ENCODE assay signal across 15 mouse cellular contexts in the genomic region with DNA sequence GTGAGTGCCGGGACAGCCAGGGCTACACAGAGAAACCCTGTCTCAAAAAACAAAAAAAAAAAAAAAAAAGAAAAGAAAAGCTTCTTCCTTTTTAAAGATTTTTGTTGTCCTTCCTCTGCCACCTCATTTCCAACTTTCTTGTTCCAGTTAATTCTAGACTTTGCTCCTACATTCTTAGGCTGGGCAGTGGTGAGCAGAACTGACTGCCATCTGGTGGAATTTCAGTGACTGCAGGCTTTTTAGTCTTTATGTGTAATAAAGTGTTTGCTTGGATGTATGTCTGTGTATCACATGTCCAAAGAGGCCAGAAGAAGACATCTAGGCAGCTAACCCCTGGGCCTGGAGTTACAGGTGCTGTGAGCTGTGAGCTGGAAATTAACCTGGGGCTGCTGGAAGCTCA. TPM values are rescaled to one million over a fixed set of nuclear protein-coding genes. Genes with fewer than 3 reads are reported as not detected.
A peak's percentile ranks its signal among the peaks of the same experiment; 100 is the strongest.
DNase-seq lines count a peak whose midpoint lies in the region; ATAC-seq and TF ChIP-seq lines count a peak whose summit lies in the region.
"Had no signal": no experiment of that assay in that cellular context is flagged by ENCODE, and none has a peak within 500 bp of the region (broad histone marks: within the 10 kb centered on the region; RNA-seq: fewer than 3 reads in every experiment).

No protein-coding gene starts in this region.

- peaks cover 19% of the 10 kb centered on the region for H3K36me3 ChIP-seq in kidney, postnatal 0 days (ENCODE audit: insufficient read depth, low read length)
- peaks cover 27% of the 10 kb centered on the region for H3K36me3 ChIP-seq in kidney, embryonic 14.5 days (ENCODE audit: control insufficient read depth, insufficient read depth, low read length)
- peaks cover 32% of the 10 kb centered on the region for H3K36me3 ChIP-seq in lung, embryonic 14.5 days (ENCODE audit: insufficient read depth)

- 100% methylated on average over 1 of the region's 1 CpGs for WGBS in kidney, postnatal 0 days
- 100% methylated on average over 1 of the region's 1 CpGs for WGBS in kidney, embryonic 14.5 days
- 71% methylated on average over 1 of the region's 1 CpGs for WGBS in lung, embryonic 14.5 days

- ATAC-seq in kidney, postnatal 0 days (replicated peaks; ENCODE audit: low FRiP score, low read depth) = no peak
- ATAC-seq in kidney, embryonic 14.5 days (ENCODE audit: low FRiP score, low TSS enrichment) = no peak
- ATAC-seq in lung, embryonic 14.5 days (ENCODE audit: insufficient read depth) = no peak
- ATAC-seq: forebrain, embryonic 13.5 days; hindbrain, embryonic 16.5 days had no signal

- H3K4me1 ChIP-seq in kidney, postnatal 0 days (replicated peaks; ENCODE audit: insufficient read depth, low read length) = no peaks in the 10 kb centered on the region
- H3K4me1 ChIP-seq in kidney, embryonic 14.5 days (ENCODE audit: control insufficient read depth, insufficient read depth, low read length) = no peaks in the 10 kb centered on the region
- no peaks in the 10 kb centered on the region for H3K4me1 ChIP-seq in lung, embryonic 14.5 days (ENCODE audit: insufficient read depth)
- H3K4me1 ChIP-seq: forebrain, embryonic 13.5 days; limb, embryonic 13.5 days had no signal

- H3K4me2 ChIP-seq in kidney, postnatal 0 days (ENCODE audit: low read length) = no peak overlapping the region
- H3K4me2 ChIP-seq in kidney, embryonic 14.5 days (replicated peaks; ENCODE audit: low read depth, low read length) = no peak overlapping the region
- H3K4me2 ChIP-seq in lung, embryonic 14.5 days = no peak overlapping the region
- H3K4me2 ChIP-seq: forebrain, embryonic 13.5 days; limb, embryonic 13.5 days had no signal

- H3K4me3 ChIP-seq in kidney, postnatal 0 days (replicated peaks; ENCODE audit: low read depth, low read length) = no peak overlapping the region
- H3K4me3 ChIP-seq in kidney, embryonic 14.5 days (ENCODE audit: low read length) = no peak overlapping the region
- H3K4me3 ChIP-seq in lung, embryonic 14.5 days (ENCODE audit: low read depth, low read length) = no peak overlapping the region
- H3K4me3 ChIP-seq: forebrain, embryonic 13.5 days; limb, embryonic 13.5 days; myocyte had no signal

- H3K27me3 ChIP-seq in kidney, postnatal 0 days (ENCODE audit: insufficient read depth, low read length) = no peaks in the 10 kb centered on the region
- no peaks in the 10 kb centered on the region for H3K27me3 ChIP-seq in kidney, embryonic 14.5 days (ENCODE audit: control insufficient read depth, insufficient read depth, low read length)
- H3K27me3 ChIP-seq in lung, embryonic 14.5 days (ENCODE audit: insufficient read depth, low read length) = peaks cover 5% of the 10 kb centered on the region; the same call in 1 of the 2 replicates

- no peak overlapping the region for H3K27ac ChIP-seq in kidney, postnatal 0 days
- H3K27ac ChIP-seq in kidney, embryonic 14.5 days (ENCODE audit: low read depth, low read length) = no peak overlapping the region
- H3K27ac ChIP-seq in lung, embryonic 14.5 days (ENCODE audit: low read depth) = no peak overlapping the region
- H3K27ac ChIP-seq: forebrain, embryonic 13.5 days; limb, embryonic 13.5 days had no signal

- peak; percentile 60 for TF ChIP-seq CTCF in kidney, postnatal 0 days (IDR thresholded peaks at IDR 0.05; ENCODE audit: low read depth)
- TF ChIP-seq CTCF in lung, embryonic 14.5 days (IDR thresholded peaks at IDR 0.05; ENCODE audit: low read depth) = peak; percentile 37

- H3K9ac ChIP-seq in kidney, postnatal 0 days (ENCODE audit: low read depth, low read length) = no peak overlapping the region
- H3K9ac ChIP-seq in kidney, embryonic 14.5 days (ENCODE audit: low read depth, low read length) = no peak overlapping the region
- no peak overlapping the region for H3K9ac ChIP-seq in lung, embryonic 14.5 days
- H3K9ac ChIP-seq: forebrain, embryonic 13.5 days; limb, embryonic 13.5 days had no signal

- DNase-seq in kidney, postnatal 0 days (ENCODE audit: low spot score) = peak; percentile 49
- peak; percentile 44 for DNase-seq in lung, embryonic 14.5 days
- no peak for DNase-seq in lung, postnatal 25 days (ENCODE audit: low spot score)
- peak; percentile 36 for DNase-seq in NIH3T3 (ENCODE audit: low read depth)
- peak; percentile 13 to 40 for DNase-seq in kidney, postnatal 25 days
- DNase-seq in adrenal gland, postnatal 14 days = no peak
- DNase-seq: adrenal gland, postnatal 10 days; cerebellum, adult 9-10 months; heart, adult 18-20 months; heart, postnatal 10 days had no signal

- H3K9me3 ChIP-seq in kidney, postnatal 0 days (replicated peaks; ENCODE audit: low read length) = no peaks in the 10 kb centered on the region
- H3K9me3 ChIP-seq in kidney, embryonic 14.5 days (ENCODE audit: control insufficient read depth, low read length) = no peaks in the 10 kb centered on the region
- H3K9me3 ChIP-seq in lung, embryonic 14.5 days (ENCODE audit: low read depth, low read length) = no peaks in the 10 kb centered on the region
- H3K9me3 ChIP-seq: forebrain, embryonic 13.5 days; limb, embryonic 13.5 days had no signal

RNA-seq across cellular contexts. Expression of gene 2610507B11Rik, which starts 4.9 kb away (rescaled TPM):
- 96.3 and 98.2 TPM in 2 replicates for polyA plus RNA-seq in kidney, postnatal 0 days (2015; fragmentation: Nextera tagmentation; extraction: Ambion mirVana)
- polyA plus RNA-seq in kidney, embryonic 14.5 days (2014; fragmentation: Nextera tagmentation; extraction: Ambion mirVana) = 75.1 and 109 TPM in 2 replicates
- 71.2 and 76.8 TPM in 2 replicates for polyA plus RNA-seq in lung, embryonic 14.5 days (2014; fragmentation: Nextera tagmentation; extraction: Ambion mirVana)
- total RNA-seq in adrenal gland, postnatal 14 days (2021) = 146 and 153 TPM in 2 replicates

RNA-seq across cellular contexts. Expression of gene Supt6, which starts 10.8 kb away (rescaled TPM):
- 14.4 and 16.8 TPM in 2 replicates for polyA plus RNA-seq in kidney, postnatal 0 days (2015; fragmentation: Nextera tagmentation; extraction: Ambion mirVana)
- polyA plus RNA-seq in kidney, embryonic 14.5 days (2014; fragmentation: Nextera tagmentation; extraction: Ambion mirVana) = 13.5 and 26.0 TPM in 2 replicates
- 25.8 and 27.9 TPM in 2 replicates for polyA plus RNA-seq in lung, embryonic 14.5 days (2014; fragmentation: Nextera tagmentation; extraction: Ambion mirVana)
- 60.1 and 65.4 TPM in 2 replicates for total RNA-seq in adrenal gland, postnatal 14 days (2021)

RNA-seq across cellular contexts. Expression of gene Sdf2, which starts 11.1 kb away (rescaled TPM):
- 104 and 106 TPM in 2 replicates for polyA plus RNA-seq in kidney, postnatal 0 days (2015; fragmentation: Nextera tagmentation; extraction: Ambion mirVana)
- 81.3 and 95.2 TPM in 2 replicates for polyA plus RNA-seq in kidney, embryonic 14.5 days (2014; fragmentation: Nextera tagmentation; extraction: Ambion mirVana)
- polyA plus RNA-seq in lung, embryonic 14.5 days (2014; fragmentation: Nextera tagmentation; extraction: Ambion mirVana) = 72.6 and 76.7 TPM in 2 replicates
- total RNA-seq in adrenal gland, postnatal 14 days (2021) = 75.3 and 78.8 TPM in 2 replicates

RNA-seq across cellular contexts. Expression of gene BC030499, which starts 34.0 kb away (rescaled TPM):
- 0.17 TPM in 1 of 2 replicates, not detected in the other for polyA plus RNA-seq in kidney, postnatal 0 days (2015; fragmentation: Nextera tagmentation; extraction: Ambion mirVana)
- 0.10 and 0.47 TPM in 2 replicates for polyA plus RNA-seq in kidney, embryonic 14.5 days (2014; fragmentation: Nextera tagmentation; extraction: Ambion mirVana)
- 0.45 and 0.66 TPM in 2 replicates for polyA plus RNA-seq in lung, embryonic 14.5 days (2014; fragmentation: Nextera tagmentation; extraction: Ambion mirVana)
- 0.41 and 0.83 TPM in 2 replicates for total RNA-seq in adrenal gland, postnatal 14 days (2021)

RNA-seq across cellular contexts. Expression of gene Spag5, which starts 44.7 kb away (rescaled TPM):
- 12.4 and 14.8 TPM in 2 replicates for polyA plus RNA-seq in kidney, postnatal 0 days (2015; fragmentation: Nextera tagmentation; extraction: Ambion mirVana)
- polyA plus RNA-seq in kidney, embryonic 14.5 days (2014; fragmentation: Nextera tagmentation; extraction: Ambion mirVana) = 35.7 and 50.9 TPM in 2 replicates
- polyA plus RNA-seq in lung, embryonic 14.5 days (2014; fragmentation: Nextera tagmentation; extraction: Ambion mirVana) = 54.2 and 59.8 TPM in 2 replicates
- total RNA-seq in adrenal gland, postnatal 14 days (2021) = 9.7 and 12.4 TPM in 2 replicates

Comparison
In these comparisons a context has a peak if more than half of its experiments do, and no peak if none do; other contexts are left out.
1. DNase-seq: peak in kidney, postnatal 0 days (single experiment), lung, embryonic 14.5 days (single experiment), NIH3T3 (single experiment) and kidney, postnatal 25 days (2 of 2); none in lung, postnatal 25 days (single experiment) and adrenal gland, postnatal 14 days (single experiment).